Mouse (Mus musculus) embryo, embryonic 10 days (tissue): ENCODE measurements around the gene Ralgps2.

Experiments
- DNase-seq: peaks from one replicate; pipeline ENCODE4 v3.0.0-alpha.2; 2015; ENCODE audit warnings: low spot score

The Ralgps2 gene

GRCm38 (mm10) chr1:156764584-156764983 lies 174.8 kb downstream of the Ralgps2 start:
- DNase-seq: no peak

GRCm38 (mm10) chr1:156763280-156763679 lies 176.1 kb downstream of the Ralgps2 start:
- DNase-seq: no peak

GRCm38 (mm10) chr1:156761430-156761801 lies 178.0 kb downstream of the Ralgps2 start:
- DNase-seq: no peak

GRCm38 (mm10) chr1:156760549-156761429 lies 178.6 kb downstream of the Ralgps2 start:
- no peak for DNase-seq

- peak; percentile 73 for DNase-seq
Observed at GRCm38 (mm10) chr1:156758326-156758725, 181.1 kb downstream of the Ralgps2 start.

- peak; percentile 85 for DNase-seq
Observed at GRCm38 (mm10) chr1:156754608-156755413, 184.6 kb downstream of the Ralgps2 start.
